9 mouse cellular contexts compared by ENCODE assay signal in the genomic region with DNA sequence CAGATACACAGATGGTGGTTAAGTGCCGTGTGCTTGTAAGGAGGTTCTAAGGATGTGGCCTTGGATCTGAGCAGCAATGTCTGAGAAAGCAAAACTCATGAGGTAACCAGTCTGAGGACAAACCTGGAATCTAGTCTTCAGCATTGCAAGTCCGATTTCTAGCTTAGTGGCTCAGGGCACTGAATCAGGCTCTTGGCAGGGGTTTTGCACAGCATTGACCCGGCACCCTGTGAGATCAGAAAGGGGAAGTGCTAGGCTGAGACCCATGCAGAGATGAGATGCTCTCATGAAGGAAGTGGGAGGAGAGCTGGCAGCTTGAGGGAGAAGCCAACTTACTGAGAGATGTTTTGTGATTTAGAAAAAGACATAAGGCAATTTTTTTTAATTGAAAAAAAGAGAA.
DNase-seq lines count a peak whose midpoint lies in the region; ATAC-seq and TF ChIP-seq lines count a peak whose summit lies in the region.
"Had no signal": no experiment of that assay in that cellular context is flagged by ENCODE, and none has a peak within 500 bp of the region (broad histone marks: within the 10 kb centered on the region; RNA-seq: fewer than 3 reads in every experiment).

No protein-coding gene starts in this region.

- DNase-seq in gastrocnemius, adult 2 months, result peak; percentile 41
- no peak for DNase-seq in gastrocnemius, postnatal 10 days
- peak; percentile 64 to 72 for DNase-seq in B cell, adult 2 months
- DNase-seq in lung, postnatal 10 days, result peak; percentile 75
- DNase-seq in urinary bladder, postnatal 25 days (ENCODE audit: low spot score), result no peak
- DNase-seq in thymus, postnatal 10 days (ENCODE audit: low spot score in 2 of 2), result no peak

- no peaks in the 10 kb centered on the region for H3K9me3 ChIP-seq in heart, embryonic 12.5 days (replicated peaks)
- peaks cover 3% of the 10 kb centered on the region; the same call in 1 of the 2 replicates for H3K9me3 ChIP-seq in hindbrain, embryonic 13.5 days

- no peak overlapping the region; the same call in 1 of the 2 replicates for H3K4me2 ChIP-seq in heart, embryonic 12.5 days
- no peak overlapping the region for H3K4me2 ChIP-seq in hindbrain, embryonic 13.5 days

- H3K4me3 ChIP-seq in gastrocnemius, adult 2 months, result no peak overlapping the region
- no peak overlapping the region for H3K4me3 ChIP-seq in heart, embryonic 12.5 days
- no peak overlapping the region for H3K4me3 ChIP-seq in hindbrain, embryonic 13.5 days

- no peak overlapping the region for H3K9ac ChIP-seq in heart, embryonic 12.5 days
- H3K9ac ChIP-seq in hindbrain, embryonic 13.5 days, result no peak overlapping the region

- no peak for TF ChIP-seq CTCF in gastrocnemius, adult 2 months (IDR thresholded peaks at IDR 0.05)

- peaks cover 49% of the 10 kb centered on the region for H3K4me1 ChIP-seq in heart, embryonic 12.5 days (replicated peaks)
- H3K4me1 ChIP-seq in hindbrain, embryonic 13.5 days (replicated peaks), result peaks cover 16% of the 10 kb centered on the region

- no peak for ATAC-seq in heart, embryonic 12.5 days (ENCODE audit: insufficient number of reproducible peaks, low FRiP score)
- ATAC-seq in hindbrain, embryonic 13.5 days (ENCODE audit: low FRiP score), result no peak
- ATAC-seq: Patski had no signal

- 45% methylated on average over 3 of the region's 3 CpGs for WGBS in heart, embryonic 12.5 days
- 63% methylated on average over 3 of the region's 3 CpGs for WGBS in hindbrain, embryonic 13.5 days

- intact Hi-C loops in gastrocnemius, adult 2 months (cut with DNase I), result loop anchor here (5.0 to 10.0 kb wide), 3 partner anchors 491 to 773 kb away; a partner anchor contains a TSS

- H3K36me3 ChIP-seq in heart, embryonic 12.5 days, result no peaks in the 10 kb centered on the region
- H3K36me3 ChIP-seq in hindbrain, embryonic 13.5 days, result no peaks in the 10 kb centered on the region

- H3K27me3 ChIP-seq in heart, embryonic 12.5 days (replicated peaks), result no peaks in the 10 kb centered on the region
- 0 out of 2 replicates have a peak, but pooled peaks cover 11% of the 10 kb centered on the region for H3K27me3 ChIP-seq in hindbrain, embryonic 13.5 days
- H3K27me3 ChIP-seq: Patski had no signal

- H3K27ac ChIP-seq in gastrocnemius, adult 2 months, result peak overlapping the region; percentile 84
- H3K27ac ChIP-seq in heart, embryonic 12.5 days (ENCODE audit: poor library complexity, severe bottlenecking), result peak overlapping the region; percentile 66; the same call in 1 of the 2 replicates
- no peak overlapping the region for H3K27ac ChIP-seq in hindbrain, embryonic 13.5 days

Comparison
In these comparisons a context has a peak if more than half of its experiments do, and no peak if none do; other contexts are left out.
1. DNase-seq: peak in gastrocnemius, adult 2 months (single experiment), B cell, adult 2 months (2 of 2) and lung, postnatal 10 days (single experiment); none in gastrocnemius, postnatal 10 days (single experiment), urinary bladder, postnatal 25 days (single experiment) and thymus, postnatal 10 days (0 of 2).